Mouse (Mus musculus) liver, embryonic 15.5 days (tissue): ENCODE measurements around the gene Tra2a. TPM values are rescaled to one million over a fixed set of nuclear protein-coding genes. Genes with fewer than 3 reads are reported as not detected.

Source experiments
- ATAC-seq: fragments of 200-750 bp; cut with Nextera tagmentation; 2 replicates; pipeline ENCODE4 v1.8.0; 2017; ENCODE audit warnings: moderate number of reproducible peaks, mild to moderate bottlenecking, moderate library complexity; ENCODE audit not compliant: insufficient read depth
- H3K27ac ChIP-seq: fragments of 300-500 bp; sonication (generic); replicated peaks from 2 replicates; pipeline ENCODE4 v1.5.1; 2015; ENCODE audit warnings: mild to moderate bottlenecking, inconsistent platforms
- H3K27me3 ChIP-seq: fragments of 300-500 bp; sonication (generic); 2 replicates; pipeline ENCODE4 v1.6.1; 2015; ENCODE audit warnings: mild to moderate bottlenecking, inconsistent platforms
- H3K36me3 ChIP-seq: fragments of 300-500 bp; sonication (generic); replicated peaks from 2 replicates; pipeline ENCODE4 v1.6.1; 2015; ENCODE audit warnings: moderate library complexity, mild to moderate bottlenecking, inconsistent platforms
- H3K4me1 ChIP-seq: fragments of 300-500 bp; sonication (generic); replicated peaks from 2 replicates; pipeline ENCODE4 v1.6.1; 2015; ENCODE audit warnings: inconsistent platforms
- H3K4me2 ChIP-seq: fragments of 300-500 bp; sonication (generic); 2 replicates; pipeline ENCODE4 v1.6.1; 2015; ENCODE audit warnings: moderate library complexity, mild to moderate bottlenecking, inconsistent platforms
- H3K4me3 ChIP-seq: fragments of 300-500 bp; sonication (generic); replicated peaks from 2 replicates; pipeline ENCODE4 v1.5.1; 2015; ENCODE audit warnings: mild to moderate bottlenecking, inconsistent platforms
- H3K9ac ChIP-seq: fragments of 300-500 bp; sonication (generic); 2 replicates; pipeline ENCODE4 v1.6.1; 2015; ENCODE audit warnings: moderate library complexity, mild to moderate bottlenecking, inconsistent platforms
- H3K9me3 ChIP-seq: fragments of 300-500 bp; sonication (generic); replicated peaks from 2 replicates; pipeline ENCODE4 v1.6.1; 2016; ENCODE audit warnings: inconsistent platforms
- WGBS: fragments of 180-500 bp; shearing (Covaris S2); methylation state at CpG from one replicate; pipeline ENCODE4 v1.1.7; 2015; ENCODE audit warnings: mixed read lengths; ENCODE audit not compliant: insufficient replicate concordance; 5-methylcytosine and 5-hydroxymethylcytosine counted together
- polyA plus RNA-seq: library from polyadenylated mRNA; unstranded; fragments of >200 nt; fragmentation: Nextera tagmentation; extraction: Ambion mirVana; gene quantifications from 2 replicates; pipeline ENCODE4 v1.2.1, GENCODE M21; 2015

Tra2a gene
- polyA plus RNA-seq, 1 experiment from 2014 or later, result 41.2 TPM

GRCm38 (mm10) chr6:49209881-49210854, 53.7 kb downstream of the Tra2a start:
- peak overlapping the region; percentile 62 for H3K27ac ChIP-seq
- H3K4me3 ChIP-seq, result peak overlapping the region; percentile 18
- peak overlapping the region; percentile 23; the same call in 1 of the 2 replicates for H3K9ac ChIP-seq
- peak overlapping the region; percentile 50 for H3K4me2 ChIP-seq
- no peaks in the 10 kb centered on the region for H3K27me3 ChIP-seq
- H3K4me1 ChIP-seq, result peaks cover 62% of the 10 kb centered on the region
- no peaks in the 10 kb centered on the region for H3K9me3 ChIP-seq
- H3K36me3 ChIP-seq, result peaks cover 11% of the 10 kb centered on the region
- 19% methylated on average over 14 of the region's 14 CpGs for WGBS
- peak; percentile 33 for ATAC-seq

- Histone ChIP-seq H3K9me3 (no peaks in the 10 kb centered on the region), H3K4me1 (peaks cover 60% of the 10 kb centered on the region), H3K9ac (no peak overlapping the region), H3K4me2 (peak overlapping the region; percentile 50), H3K27ac (peak overlapping the region; percentile 64; the same call in 1 of the 2 replicates), H3K36me3 (peaks cover 18% of the 10 kb centered on the region), H3K4me3 (peak overlapping the region; percentile 16), H3K27me3 (no peaks in the 10 kb centered on the region)
- ATAC-seq, result peak; percentile 75
- 51% methylated on average over 5 of the region's 5 CpGs for WGBS
Observed at GRCm38 (mm10) chr6:49208935-49209334, 54.9 kb downstream of the Tra2a start.

GRCm38 (mm10) chr6:49208297-49208930, 55.4 kb downstream of the Tra2a start:
- 29% methylated on average over 8 of the region's 8 CpGs for WGBS
- Histone ChIP-seq H3K9me3 (no peaks in the 10 kb centered on the region), H3K4me2 (peak overlapping the region; percentile 50), H3K4me1 (peaks cover 55% of the 10 kb centered on the region), H3K4me3 (peak overlapping the region; percentile 16), H3K27me3 (no peaks in the 10 kb centered on the region), H3K9ac (no peak overlapping the region), H3K36me3 (peaks cover 22% of the 10 kb centered on the region), H3K27ac (peak overlapping the region; percentile 64)
- no peak for ATAC-seq

- Histone ChIP-seq H3K9me3 (no peaks in the 10 kb centered on the region), H3K27ac (no peak overlapping the region), H3K36me3 (peaks cover 22% of the 10 kb centered on the region), H3K4me2 (no peak overlapping the region), H3K4me1 (peaks cover 37% of the 10 kb centered on the region), H3K4me3 (no peak overlapping the region), H3K27me3 (no peaks in the 10 kb centered on the region), H3K9ac (no peak overlapping the region)
- ATAC-seq, result no peak
- 85% methylated on average over 1 of the region's 1 CpGs for WGBS
Observed at GRCm38 (mm10) chr6:49206416-49206815, 57.4 kb downstream of the Tra2a start.

GRCm38 (mm10) chr6:49195188-49195587, 68.6 kb downstream of the Tra2a start:
- Histone ChIP-seq H3K9me3 (no peaks in the 10 kb centered on the region), H3K4me1 (0 out of 2 replicates have a peak, but pooled peaks cover 3% of the 10 kb centered on the region), H3K4me3 (no peak overlapping the region), H3K27me3 (no peaks in the 10 kb centered on the region), H3K27ac (no peak overlapping the region), H3K4me2 (no peak overlapping the region), H3K9ac (no peak overlapping the region), H3K36me3 (peaks cover 37% of the 10 kb centered on the region)
- WGBS, result 86% methylated on average over 10 of the region's 10 CpGs
- ATAC-seq, result no peak

- no peaks in the 10 kb centered on the region for H3K9me3 ChIP-seq
- ATAC-seq, result no peak
- no peak overlapping the region for H3K4me3 ChIP-seq
- no peaks in the 10 kb centered on the region for H3K27me3 ChIP-seq
- H3K4me1 ChIP-seq, result 0 out of 2 replicates have a peak, but pooled peaks cover 3% of the 10 kb centered on the region
- no peak overlapping the region for H3K4me2 ChIP-seq
- H3K9ac ChIP-seq, result no peak overlapping the region
- no peak overlapping the region for H3K27ac ChIP-seq
- peaks cover 37% of the 10 kb centered on the region for H3K36me3 ChIP-seq
- WGBS, result 86% methylated on average over 4 of the region's 4 CpGs
Observed at GRCm38 (mm10) chr6:49194536-49194935, 69.3 kb downstream of the Tra2a start.

Other genes starting within 250 kb of the Tra2a start
- 0.52 and 0.64 TPM in 2 replicates for gene Gpnmb, start 227.5 kb downstream of the Tra2a start, polyA plus RNA-seq
- gene Malsu1, start 190.2 kb downstream of the Tra2a start, polyA plus RNA-seq, result 26.8 and 33.3 TPM in 2 replicates
- gene Igf2bp3, start 49.1 kb downstream of the Tra2a start, polyA plus RNA-seq, result 16.3 and 18.5 TPM in 2 replicates
- gene Ccdc126, start 55.2 kb upstream of the Tra2a start, polyA plus RNA-seq, result 2.4 and 2.5 TPM in 2 replicates
- gene Fam221a, start 103.7 kb upstream of the Tra2a start, polyA plus RNA-seq, result 1.6 and 2.1 TPM in 2 replicates
- 0.06 TPM in 1 of 2 replicates, not detected in the other for gene Stk31, start 131.6 kb upstream of the Tra2a start, polyA plus RNA-seq